Mouse (Mus musculus): ENCODE measurements around the gene Vwf. TPM values are rescaled to one million over a fixed set of nuclear protein-coding genes. Genes with fewer than 3 reads are reported as not detected.

The Vwf gene
- 55.2 TPM for polyA plus RNA-seq (2014; fragmentation: Illumina TruSeq; extraction: RNeasy Lipid Tissue Mini Kit (QIAGEN cat#74804); ENCODE audit: low read depth, low replicate concordance)

GRCm38 (mm10) chr6:125546474-125546873 is at the start of gene Vwf:
Gene Vwf, plus strand, starts transcription at chr6:125546774.

GRCm38 (mm10) chr6:125690057-125690703 is 143.6 kb downstream of the Vwf start, which contains the start of gene Ano2:
Gene Ano2, plus strand, starts transcription at chr6:125690419.

Other genes starting within 250 kb of the Vwf start
- 31.2 TPM for gene Ltbr, start 232.9 kb upstream of the Vwf start, polyA plus RNA-seq (2014; fragmentation: Illumina TruSeq; extraction: RNeasy Lipid Tissue Mini Kit (QIAGEN cat#74804); ENCODE audit: low read depth, low replicate concordance)
- gene Scnn1a, start 226.1 kb upstream of the Vwf start, polyA plus RNA-seq (2014; fragmentation: Illumina TruSeq; extraction: RNeasy Lipid Tissue Mini Kit (QIAGEN cat#74804); ENCODE audit: low read depth, low replicate concordance), result 0.37 TPM
- gene Tnfrsf1a, start 197.4 kb upstream of the Vwf start, polyA plus RNA-seq (2014; fragmentation: Illumina TruSeq; extraction: RNeasy Lipid Tissue Mini Kit (QIAGEN cat#74804); ENCODE audit: low read depth, low replicate concordance), result 39.9 TPM
- not detected for gene Plekhg6, start 166.0 kb upstream of the Vwf start, polyA plus RNA-seq (2014; fragmentation: Illumina TruSeq; extraction: RNeasy Lipid Tissue Mini Kit (QIAGEN cat#74804); ENCODE audit: low read depth, low replicate concordance)
- gene Cd9, start 52.0 kb upstream of the Vwf start, polyA plus RNA-seq (2014; fragmentation: Illumina TruSeq; extraction: RNeasy Lipid Tissue Mini Kit (QIAGEN cat#74804); ENCODE audit: low read depth, low replicate concordance), result 72.0 TPM
- not detected for gene Ano2, start 143.6 kb downstream of the Vwf start, polyA plus RNA-seq (2014; fragmentation: Illumina TruSeq; extraction: RNeasy Lipid Tissue Mini Kit (QIAGEN cat#74804); ENCODE audit: low read depth, low replicate concordance)

Data from heart, adult 10 weeks (tissue).